Mouse (Mus musculus) spleen, postnatal 4 days (tissue): ENCODE data around the gene Gm44805.
"Not testable (repeated sequence)": the region's sequence is repeated elsewhere in the genome, so short reads cannot be mapped to it uniquely, and the experiment has no call there.

Experiments used
- DNase-seq, 2 experiments: peaks; one replicate each; pipeline ENCODE4 v3.0.0; 2022; ENCODE audit warnings: low spot score in 2 of 2

Gene Gm44805

DNA sequence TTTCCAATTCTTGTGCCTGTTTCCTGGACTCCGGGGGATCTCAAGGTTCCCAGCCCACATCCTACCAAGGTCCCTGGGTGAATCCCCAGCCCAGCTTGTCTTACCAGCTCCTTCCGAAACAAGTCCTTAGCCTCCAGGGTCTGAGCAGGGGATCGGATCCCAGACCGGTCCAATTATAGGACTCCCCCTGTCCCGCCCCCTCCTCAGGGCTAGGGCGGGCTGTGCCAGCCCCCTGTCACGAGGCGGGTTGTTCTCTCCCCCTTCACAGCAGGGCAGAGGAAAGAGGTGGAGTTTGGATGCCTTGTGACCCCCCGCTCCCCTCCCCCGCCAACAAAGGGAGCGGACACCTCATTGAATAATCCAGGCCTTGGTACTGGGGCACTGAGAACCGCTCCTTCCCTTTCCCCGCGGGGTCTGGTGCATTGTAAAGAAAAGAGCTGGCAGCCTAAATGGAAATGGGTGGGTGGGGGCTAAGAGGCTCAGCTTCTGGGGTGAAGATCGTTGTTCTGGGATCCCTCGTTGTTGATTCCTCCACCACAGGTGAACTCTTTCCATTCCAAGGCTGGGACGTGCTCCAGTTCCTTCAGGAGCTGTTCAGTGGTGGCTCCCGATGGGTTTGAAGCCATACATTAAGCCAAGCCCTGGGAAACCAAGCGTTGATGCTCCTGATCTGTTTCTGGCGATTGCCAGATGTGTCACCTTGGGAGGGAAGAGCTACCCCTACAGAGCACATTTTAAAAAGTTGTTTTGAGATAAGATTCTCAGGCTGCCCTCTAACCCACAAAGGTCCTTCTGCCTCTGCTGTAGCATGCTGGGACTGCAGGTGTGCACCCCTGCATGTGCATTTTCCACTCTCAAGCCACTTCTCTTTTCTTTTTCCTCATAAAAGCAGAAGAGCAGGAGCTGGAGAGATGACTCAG is 17.9 kb upstream of the Gm44805 start, which contains the start of gene Apoe:
Apoe (minus strand) TSS at position 282 of the 920 bp plus-strand sequence.
- peak in 1 of 2 experiments; percentile 23 for DNase-seq

GRCm38 (mm10) chr7:19697949-19698906 is 17.0 kb upstream of the Gm44805 start:
- DNase-seq, result no peak

DNA sequence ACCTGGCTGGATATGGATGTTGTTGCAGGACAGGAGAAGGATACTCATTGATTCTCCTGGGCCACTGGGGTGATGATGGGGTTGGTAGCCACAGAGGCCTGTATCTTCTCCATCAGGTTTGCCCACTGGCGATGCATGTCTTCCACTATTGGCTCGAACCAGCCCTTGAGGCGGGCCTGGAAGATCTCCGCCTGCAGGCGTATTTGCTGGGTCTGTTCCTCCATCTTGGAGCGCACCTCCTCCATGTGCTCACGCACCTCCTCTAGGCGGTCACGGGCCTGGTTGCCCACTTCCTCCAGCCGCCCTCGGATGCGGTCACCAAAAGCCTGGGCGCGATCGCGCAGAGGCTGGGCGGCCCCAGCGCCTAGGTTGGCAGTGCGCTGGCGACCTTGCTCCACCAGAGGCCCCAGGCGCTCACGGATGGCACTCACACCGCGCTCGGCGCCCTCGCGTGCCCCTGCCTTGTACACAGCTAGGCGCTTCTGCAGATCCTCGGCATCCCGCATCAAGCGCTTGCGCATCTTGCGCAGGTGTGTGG is 15.2 kb upstream of the Gm44805 start:
- DNase-seq, result no peak

- DNase-seq, result no peak
Observed at GRCm38 (mm10) chr7:19695881-19696280, 14.7 kb upstream of the Gm44805 start.

DNA sequence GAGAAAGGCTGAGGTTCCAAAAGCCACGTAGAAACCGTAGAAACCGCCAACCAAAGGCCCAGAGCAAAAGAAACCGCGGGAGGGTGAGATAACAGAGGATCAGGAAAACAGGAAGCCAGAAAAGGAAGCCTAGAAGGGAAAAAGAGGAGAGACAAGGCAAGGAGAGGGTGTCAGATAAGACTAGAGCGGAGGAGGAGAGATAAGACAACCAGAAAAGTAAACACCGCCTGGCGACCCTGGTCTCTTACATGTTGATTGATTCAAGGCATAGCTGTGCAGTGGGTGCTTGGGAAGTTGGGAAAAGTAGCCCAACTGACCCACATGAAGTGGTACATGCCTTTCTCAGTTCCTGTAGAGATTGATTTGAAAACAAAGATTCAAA is 14.0 kb upstream of the Gm44805 start:
- DNase-seq, result no peak

- no peak for DNase-seq
Observed at GRCm38 (mm10) chr7:19694336-19695212, 13.4 kb upstream of the Gm44805 start.

- DNase-seq, result peak in 1 of 2 experiments; percentile 41
Observed at GRCm38 (mm10) chr7:19693421-19693820, 12.2 kb upstream of the Gm44805 start.

GRCm38 (mm10) chr7:19691873-19692865 is 10.9 kb upstream of the Gm44805 start, which contains the start of gene Apoc1:
Apoc1 (minus strand) TSS chr7:19692660.
- no peak for DNase-seq

DNA sequence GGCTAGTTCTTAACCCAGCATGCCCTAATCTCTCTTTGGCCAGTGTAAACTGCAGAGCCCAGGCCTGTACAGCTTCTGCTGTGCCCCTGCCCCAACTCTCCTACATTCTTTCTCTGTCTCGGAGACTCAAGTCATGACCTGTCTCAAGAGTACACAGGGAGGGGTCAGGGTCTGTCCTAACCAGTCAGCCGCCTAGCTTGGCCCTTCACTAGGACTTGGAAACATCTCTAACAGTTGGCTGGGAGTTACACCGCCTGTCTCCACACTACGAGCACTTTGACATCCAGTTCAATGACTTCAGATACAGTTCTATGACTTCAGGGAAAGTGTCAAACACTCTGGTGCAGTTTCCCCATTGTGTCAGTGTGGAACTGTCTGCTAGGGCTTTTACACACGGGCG is 10.2 kb upstream of the Gm44805 start:
- DNase-seq, result no peak

GRCm38 (mm10) chr7:19690845-19691244 is 9.6 kb upstream of the Gm44805 start:
- no peak for DNase-seq

- no peak for DNase-seq
Observed at GRCm38 (mm10) chr7:19688611-19689010, 7.4 kb upstream of the Gm44805 start.

DNA sequence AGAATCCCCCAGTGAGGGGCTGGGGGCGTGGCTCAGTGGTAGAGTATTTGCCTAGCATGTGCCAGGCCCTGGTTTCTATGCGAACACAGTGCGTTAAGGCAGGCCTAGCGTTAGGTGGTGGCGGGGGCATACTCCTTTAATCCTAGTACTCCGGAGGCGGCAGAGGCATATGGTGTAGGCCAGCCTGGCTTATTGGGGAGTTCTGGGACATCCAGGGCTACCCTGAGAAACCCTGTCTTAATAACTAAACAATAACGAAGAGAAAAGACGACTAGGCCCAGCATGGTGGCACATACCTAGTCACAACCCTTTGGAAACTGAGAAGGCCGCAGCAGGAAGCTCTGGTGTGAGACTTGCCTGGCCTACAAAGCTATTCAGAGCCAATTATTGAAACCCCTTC is 6.9 kb upstream of the Gm44805 start:
- no peak for DNase-seq

DNA sequence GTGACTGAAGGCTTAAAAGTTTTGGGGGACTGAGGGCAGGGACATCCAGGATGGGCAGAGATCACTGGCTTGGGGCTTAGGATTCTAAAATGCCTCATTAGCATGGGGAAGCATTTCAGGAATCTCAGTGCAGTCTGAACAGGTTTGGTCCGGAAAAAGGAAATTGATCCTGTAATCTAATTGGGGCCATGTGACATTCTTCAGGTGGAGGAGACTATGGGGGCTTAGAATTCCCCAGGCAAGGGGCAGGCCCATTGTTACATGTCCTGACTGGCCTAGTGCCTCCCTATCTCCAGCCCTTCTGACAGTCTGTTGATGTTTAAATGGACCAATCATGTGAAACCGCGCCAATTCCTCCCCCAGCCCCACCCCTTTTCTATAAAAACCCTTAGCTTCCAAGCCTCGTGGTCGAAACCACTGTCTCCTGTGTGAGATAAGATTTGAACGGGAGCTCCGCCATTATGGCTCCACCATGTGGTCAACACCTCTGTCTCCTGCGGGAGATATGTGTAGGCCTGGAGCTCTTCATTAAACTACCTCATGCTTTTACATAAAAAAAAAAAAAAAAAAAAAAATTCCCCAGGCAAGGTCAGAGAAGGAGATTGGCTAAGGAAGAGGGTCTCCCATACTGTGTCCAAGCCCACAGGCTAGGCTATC is 5.8 kb upstream of the Gm44805 start:
- not testable (repeated sequence) for DNase-seq

- no peak for DNase-seq
Observed at GRCm38 (mm10) chr7:19686521-19686920, 5.3 kb upstream of the Gm44805 start.

DNA sequence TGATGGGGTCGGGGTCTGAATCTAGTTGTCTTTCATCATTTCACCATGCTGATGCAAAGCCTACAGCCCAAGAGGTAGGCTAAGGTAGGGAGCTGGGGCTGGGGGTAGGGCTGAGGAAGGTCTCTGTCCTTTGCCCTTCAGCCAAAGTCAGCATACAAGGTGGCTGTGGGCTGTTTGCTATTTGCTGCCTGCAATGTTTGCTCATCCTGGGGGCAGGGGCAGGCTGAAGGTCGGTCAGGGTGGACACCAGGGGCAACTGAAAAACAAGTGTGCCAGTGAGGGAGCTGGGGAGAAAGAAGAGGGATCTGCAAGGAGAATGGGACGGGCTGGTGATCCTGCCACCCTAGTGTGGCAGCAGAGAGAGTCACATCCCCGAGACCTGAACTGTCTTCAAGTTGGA is 4.2 kb upstream of the Gm44805 start:
- DNase-seq, result no peak

GRCm38 (mm10) chr7:19683771-19684201 is 2.6 kb upstream of the Gm44805 start:
- DNase-seq, result no peak

- DNase-seq, result no peak
Observed at GRCm38 (mm10) chr7:19682979-19683378, 1.8 kb upstream of the Gm44805 start.

GRCm38 (mm10) chr7:19680702-19681101 is 521 bp downstream of the Gm44805 start:
- no peak for DNase-seq

DNA sequence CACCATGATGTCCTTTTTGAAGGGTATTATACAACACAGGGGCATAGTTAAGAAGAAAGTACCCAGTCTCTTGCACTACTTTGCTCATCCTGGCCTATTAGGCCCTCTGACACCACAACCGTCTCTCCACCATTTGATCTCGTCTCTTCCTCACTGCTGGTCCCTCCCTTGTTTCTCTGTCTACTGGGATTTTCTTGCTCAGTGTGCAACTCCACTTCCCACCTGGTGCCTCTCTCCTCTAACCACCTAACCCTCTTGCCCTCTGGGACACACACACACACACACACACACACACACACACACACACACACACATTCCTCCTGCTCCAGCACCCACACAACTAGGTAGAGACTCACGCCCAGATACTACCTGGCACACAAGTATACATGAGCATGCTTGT is 2.3 kb downstream of the Gm44805 start:
- DNase-seq, result no peak
